Mouse (Mus musculus) T-cell, adult 66 days (primary cell): ENCODE results near the gene Cnmd. TPM values are rescaled to one million over a fixed set of nuclear protein-coding genes. Genes with fewer than 3 reads are reported as not detected.

Experiments
- total RNA-seq, 2 experiments: library from RNA; stranded (reverse); gene quantifications; 3 replicates in 1 of 2; 4 replicates in 1 of 2; pipeline ENCODE4 v1.2.4; 2023

Cnmd gene
- total RNA-seq, result not detected

GRCm38 (mm10) chr14:79662001-79662400 is at the start of gene Cnmd:
Gene Cnmd, minus strand, starts transcription at chr14:79662170.

Other genes with a start within 250 kb of the Cnmd start
- gene Kbtbd7, start 235.7 kb downstream of the Cnmd start, total RNA-seq, result 10 to 100 TPM in 1 of 2 experiments, 1 to 10 TPM in 1; 8.9 to 11.3 TPM
- gene Kbtbd6, start 210.3 kb downstream of the Cnmd start, total RNA-seq, result under 1 TPM; 0.27 to 0.47 TPM
- gene Elf1, start 181.0 kb downstream of the Cnmd start, total RNA-seq, result 100 to 1,000 TPM; 188 to 191 TPM
- gene Wbp4, start 180.7 kb downstream of the Cnmd start, total RNA-seq, result 10 to 100 TPM; 26.9 to 32.4 TPM
- 10 to 100 TPM; 88.2 to 92.3 TPM for gene Sugt1, start 74.5 kb downstream of the Cnmd start, total RNA-seq
- not detected for gene Pcdh8, start 109.1 kb upstream of the Cnmd start, total RNA-seq